Mouse (Mus musculus): ENCODE data around the gene Inhba.

Inhba gene

GRCm38 (mm10) chr13:16023070-16024039 lies 11.7 kb downstream of the Inhba start:
- DNase-seq: peak in 1 of 2 experiments; percentile 58

DNA sequence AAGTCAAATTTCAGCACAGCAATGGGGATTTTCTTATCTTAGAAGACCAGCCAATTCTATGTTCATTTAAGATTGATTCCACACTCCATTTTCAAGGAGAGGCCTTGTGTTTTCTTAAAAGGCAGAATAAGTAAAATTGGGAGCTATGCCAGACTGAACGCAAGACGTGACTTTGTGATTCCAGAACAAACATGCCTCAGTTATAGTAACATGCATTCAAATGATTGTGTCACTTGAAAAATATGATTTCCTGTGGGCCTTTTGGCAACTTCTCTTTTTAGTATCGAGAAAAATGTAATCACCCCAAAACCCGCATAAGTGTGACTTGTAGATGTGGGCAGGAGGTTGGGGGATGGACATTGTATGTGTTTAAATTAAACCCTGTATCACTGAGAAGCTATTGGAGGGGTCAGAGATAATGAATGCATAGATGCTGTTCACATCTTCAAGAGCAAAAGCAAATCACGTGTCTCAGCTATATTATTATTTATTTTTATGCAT lies 19.0 kb downstream of the Inhba start:
- no peak for DNase-seq

- no peak for DNase-seq
Measured at GRCm38 (mm10) chr13:16032425-16032824, 20.8 kb downstream of the Inhba start.

DNA sequence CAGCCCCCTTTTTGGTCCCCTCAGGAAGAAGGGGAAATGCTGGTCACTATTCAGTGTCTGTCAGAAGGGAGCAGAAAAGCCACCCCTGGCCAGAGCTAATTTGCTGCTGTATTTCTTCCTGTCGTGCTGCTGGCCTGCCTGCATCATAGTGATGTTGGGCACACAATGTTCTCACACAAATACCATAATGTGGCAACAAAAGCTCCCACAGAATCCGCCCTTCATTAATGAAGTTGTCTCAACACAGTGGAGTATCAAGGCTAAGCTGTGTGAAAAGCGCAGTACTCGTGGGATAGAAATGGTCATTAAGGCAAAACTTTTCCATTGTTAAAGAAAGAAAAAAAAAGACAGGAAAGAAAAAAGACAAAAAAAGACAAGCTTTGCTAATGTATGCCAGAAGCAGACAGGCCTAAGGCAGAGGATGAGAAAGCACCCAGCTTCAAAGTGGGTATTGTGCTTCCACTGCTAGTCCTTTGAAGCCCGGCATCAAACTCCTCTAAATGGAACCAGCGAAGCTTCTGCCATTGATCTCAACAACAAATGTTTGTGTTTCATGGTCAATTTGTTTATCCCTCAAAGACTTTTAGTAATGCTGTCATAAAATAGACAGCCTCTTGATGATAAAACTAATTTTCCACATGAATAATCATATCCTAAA lies 21.4 kb downstream of the Inhba start:
- DNase-seq: no peak

DNA sequence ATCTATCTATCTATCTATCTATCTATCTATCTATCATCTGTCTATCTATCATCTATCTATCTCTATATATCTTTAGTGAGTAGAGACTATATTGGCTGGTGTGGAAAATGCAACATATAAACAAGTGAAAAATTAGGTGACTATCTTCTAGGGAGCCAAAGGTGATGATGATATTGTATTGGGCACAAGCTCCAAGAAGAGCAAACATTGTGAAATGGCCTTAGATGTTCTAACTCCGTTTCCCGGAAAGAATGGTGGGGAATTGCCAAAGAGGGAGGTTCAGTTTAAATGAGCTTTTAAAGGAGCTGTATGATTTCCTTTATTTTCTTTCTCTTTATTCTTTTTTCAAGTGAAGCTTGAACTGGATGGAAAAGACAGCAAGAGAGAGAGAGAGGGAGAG lies 57.4 kb downstream of the Inhba start:
- no peak for DNase-seq

GRCm38 (mm10) chr13:16077276-16077675 lies 65.6 kb downstream of the Inhba start:
- DNase-seq: peak; percentile 34 to 38

DNA sequence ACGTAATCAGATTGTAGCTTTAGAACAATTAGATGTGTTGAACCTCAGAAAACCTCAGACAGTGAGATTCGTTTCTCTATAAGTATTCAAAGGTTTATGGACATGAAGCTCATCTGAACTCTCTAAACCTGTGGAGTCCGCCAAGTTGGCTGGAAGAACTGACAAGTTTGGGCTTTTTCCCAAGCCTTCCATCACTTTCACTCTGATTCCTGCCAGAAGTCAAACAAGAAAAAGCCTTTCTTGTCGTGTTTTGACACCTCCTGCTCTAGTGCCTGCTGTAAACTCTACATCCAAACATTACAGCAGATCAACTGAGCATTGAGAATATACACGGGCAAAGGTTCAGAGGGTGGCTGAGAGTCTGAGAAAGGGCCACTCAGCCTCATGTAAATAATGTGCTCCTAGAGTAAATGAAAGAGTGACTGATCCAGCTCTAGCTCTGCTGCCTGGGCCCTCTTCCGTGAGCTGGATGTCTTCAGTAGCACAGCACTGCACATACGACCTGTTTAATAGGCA lies 66.6 kb downstream of the Inhba start:
- no peak for DNase-seq

GRCm38 (mm10) chr13:16080205-16080604 lies 68.6 kb downstream of the Inhba start:
- DNase-seq: no peak
